Mouse (Mus musculus): ENCODE data around the gene Jag2. TPM values are rescaled to one million over a fixed set of nuclear protein-coding genes. Genes with fewer than 3 reads are reported as not detected.

Jag2 gene
- polyA plus RNA-seq, 2 experiments, result 0.09 to 0.51 TPM

GRCm38 (mm10) chr12:112959421-112959820 is 29.8 kb upstream of the Jag2 start:
- H3K27ac ChIP-seq, result no peak overlapping the region
- H3K4me1 ChIP-seq (replicated peaks; ENCODE audit: control insufficient read depth in 2 of 2, insufficient read depth in 2 of 2, low read length in 1 of 2), result no peaks in the 10 kb centered on the region; a peak in 1 of 4 replicates
- H3K4me2 ChIP-seq (ENCODE audit: low read depth), result no peak overlapping the region
- 76% methylated on average over 8 of the region's 8 CpGs for WGBS (ENCODE audit: insufficient replicate concordance)
- DNase-seq (ENCODE audit: low read depth in 3 of 3, low spot score in 3 of 3) (no peak), ATAC-seq (ENCODE audit: insufficient read depth) (no peak)
- TF ChIP-seq CTCF (IDR thresholded peaks at IDR 0.05; ENCODE audit: low read depth), result no peak
- TF ChIP-seq EP300 (IDR thresholded peaks at IDR 0.05; ENCODE audit: low read depth), result no peak
- no peak overlapping the region for H3K4me3 ChIP-seq (ENCODE audit: insufficient read depth in 1 of 2, low read depth in 2 of 2, low read length in 2 of 2)
- no peak overlapping the region for H3K9ac ChIP-seq (replicated peaks)
- H3K9me3 ChIP-seq (ENCODE audit: control insufficient read depth, low read length), result no peaks in the 10 kb centered on the region
- H3K36me3 ChIP-seq (replicated peaks; ENCODE audit: control insufficient read depth, insufficient read depth, low read depth), result peaks cover 32% of the 10 kb centered on the region
- no peaks in the 10 kb centered on the region for H3K27me3 ChIP-seq (ENCODE audit: control insufficient read depth, insufficient read depth, low read length)

GRCm38 (mm10) chr12:112958303-112958702 is 28.7 kb upstream of the Jag2 start:
- TF ChIP-seq EP300 (IDR thresholded peaks at IDR 0.05; ENCODE audit: low read depth) (no peak), CTCF (IDR thresholded peaks at IDR 0.05; ENCODE audit: low read depth) (peak; percentile 61)
- Histone ChIP-seq H3K4me3 (ENCODE audit: insufficient read depth in 1 of 2, low read depth in 2 of 2, low read length in 2 of 2) (no peak overlapping the region), H3K4me2 (ENCODE audit: low read depth) (no peak overlapping the region), H3K36me3 (replicated peaks; ENCODE audit: control insufficient read depth, insufficient read depth, low read depth) (peaks cover 28% of the 10 kb centered on the region), H3K27me3 (ENCODE audit: control insufficient read depth, insufficient read depth, low read length) (no peaks in the 10 kb centered on the region), H3K27ac (no peak overlapping the region), H3K9me3 (ENCODE audit: control insufficient read depth, low read length) (no peaks in the 10 kb centered on the region), H3K9ac (replicated peaks) (no peak overlapping the region), H3K4me1 (replicated peaks; ENCODE audit: control insufficient read depth in 2 of 2, insufficient read depth in 2 of 2, low read length in 1 of 2) (no peaks in the 10 kb centered on the region; a peak in 1 of 4 replicates)
- no peak for DNase-seq (ENCODE audit: low read depth in 3 of 3, low spot score in 3 of 3)
- no peak for ATAC-seq (ENCODE audit: insufficient read depth)
- 40% methylated on average over 4 of the region's 4 CpGs for WGBS (ENCODE audit: insufficient replicate concordance)

- Histone ChIP-seq H3K27me3 (ENCODE audit: control insufficient read depth, insufficient read depth, low read length) (peaks cover 14% of the 10 kb centered on the region), H3K4me3 (ENCODE audit: insufficient read depth in 1 of 2, low read depth in 2 of 2, low read length in 2 of 2) (no peak overlapping the region), H3K9me3 (ENCODE audit: control insufficient read depth, low read length) (no peaks in the 10 kb centered on the region), H3K27ac (no peak overlapping the region), H3K4me2 (ENCODE audit: low read depth) (no peak overlapping the region), H3K4me1 (replicated peaks; ENCODE audit: control insufficient read depth in 2 of 2, insufficient read depth in 2 of 2, low read length in 1 of 2) (peaks cover 0 to 7% of the 10 kb centered on the region in 2 experiments; a peak in 2 of 4 replicates), H3K9ac (replicated peaks) (no peak overlapping the region), H3K36me3 (replicated peaks; ENCODE audit: control insufficient read depth, insufficient read depth, low read depth) (peaks cover 5% of the 10 kb centered on the region)
- peak; percentile 96 for TF ChIP-seq CTCF (IDR thresholded peaks at IDR 0.05; ENCODE audit: low read depth)
- TF ChIP-seq EP300 (IDR thresholded peaks at IDR 0.05; ENCODE audit: low read depth), result no peak
- WGBS (ENCODE audit: insufficient replicate concordance), result 30% methylated on average over 4 of the region's 4 CpGs
- DNase-seq (ENCODE audit: low read depth in 3 of 3, low spot score in 3 of 3) (peak; percentile 50 to 59 (median 55)), ATAC-seq (ENCODE audit: insufficient read depth) (peak; percentile 56)
These were observed 26.2 kb upstream of the Jag2 start for GRCm38 (mm10) chr12:112955800-112956199.

GRCm38 (mm10) chr12:112952926-112953565 is 23.5 kb upstream of the Jag2 start:
- Histone ChIP-seq H3K4me1 (replicated peaks; ENCODE audit: control insufficient read depth in 2 of 2, insufficient read depth in 2 of 2, low read length in 1 of 2) (peaks cover 0 to 12% of the 10 kb centered on the region in 2 experiments; a peak in 2 of 4 replicates), H3K9me3 (ENCODE audit: control insufficient read depth, low read length) (no peaks in the 10 kb centered on the region), H3K27ac (no peak overlapping the region), H3K9ac (replicated peaks) (no peak overlapping the region), H3K4me3 (ENCODE audit: insufficient read depth in 1 of 2, low read depth in 2 of 2, low read length in 2 of 2) (no peak overlapping the region), H3K27me3 (ENCODE audit: control insufficient read depth, insufficient read depth, low read length) (peaks cover 25% of the 10 kb centered on the region), H3K36me3 (replicated peaks; ENCODE audit: control insufficient read depth, insufficient read depth, low read depth) (no peaks in the 10 kb centered on the region), H3K4me2 (ENCODE audit: low read depth) (no peak overlapping the region)
- ATAC-seq (ENCODE audit: insufficient read depth) (no peak), DNase-seq (ENCODE audit: low read depth in 3 of 3, low spot score in 3 of 3) (no peak)
- WGBS (ENCODE audit: insufficient replicate concordance), result 26% methylated on average over 3 of the region's 3 CpGs
- no peak for TF ChIP-seq EP300 (IDR thresholded peaks at IDR 0.05; ENCODE audit: low read depth)
- TF ChIP-seq CTCF (IDR thresholded peaks at IDR 0.05; ENCODE audit: low read depth), result no peak

GRCm38 (mm10) chr12:112952433-112952832 is 22.9 kb upstream of the Jag2 start:
- DNase-seq (ENCODE audit: low read depth in 3 of 3, low spot score in 3 of 3), result no peak
- no peaks in the 10 kb centered on the region for H3K36me3 ChIP-seq (replicated peaks; ENCODE audit: control insufficient read depth, insufficient read depth, low read depth)
- no peaks in the 10 kb centered on the region for H3K9me3 ChIP-seq (ENCODE audit: control insufficient read depth, low read length)
- peaks cover 0 to 12% of the 10 kb centered on the region in 2 experiments; a peak in 2 of 4 replicates for H3K4me1 ChIP-seq (replicated peaks; ENCODE audit: control insufficient read depth in 2 of 2, insufficient read depth in 2 of 2, low read length in 1 of 2)
- WGBS (ENCODE audit: insufficient replicate concordance), result 13% methylated on average over 8 of the region's 8 CpGs
- H3K27ac ChIP-seq, result no peak overlapping the region
- H3K9ac ChIP-seq (replicated peaks), result no peak overlapping the region
- H3K27me3 ChIP-seq (ENCODE audit: control insufficient read depth, insufficient read depth, low read length), result peaks cover 25% of the 10 kb centered on the region
- no peak overlapping the region for H3K4me2 ChIP-seq (ENCODE audit: low read depth)
- no peak overlapping the region for H3K4me3 ChIP-seq (ENCODE audit: insufficient read depth in 1 of 2, low read depth in 2 of 2, low read length in 2 of 2)
- no peak for ATAC-seq (ENCODE audit: insufficient read depth)
- TF ChIP-seq CTCF (IDR thresholded peaks at IDR 0.05; ENCODE audit: low read depth), result no peak
- no peak for TF ChIP-seq EP300 (IDR thresholded peaks at IDR 0.05; ENCODE audit: low read depth)
